Mouse (Mus musculus): ENCODE data around the gene 1110051M20Rik.

GRCm38 (mm10) chr2:91405071-91405470 is 39.4 kb downstream of the 1110051M20Rik start:
- TF ChIP-seq FLI1 (IDR thresholded peaks at IDR 0.05; ENCODE audit: low read length) (no peak), GATA1 (IDR thresholded peaks at IDR 0.05; ENCODE audit: borderline replicate concordance, low read length) (no peak)

All from megakaryocyte, embryonic 14.5 days (primary cell).